Mouse (Mus musculus): ENCODE measurements around the gene Fbxw5.
A peak's percentile ranks its signal among the peaks of the same experiment; 100 is the strongest.

GRCm38 (mm10) chr2:25546811-25547491 lies 46.4 kb downstream of the Fbxw5 start, which contains the start of gene Traf2:
- TF ChIP-seq CTCF (IDR thresholded peaks at IDR 0.05; ENCODE audit: extremely low read depth, insufficient read depth, insufficient read length, insufficient replicate concordance) (no peak), POLR2A (IDR thresholded peaks at IDR 0.05; ENCODE audit: low read depth, low read length) (peak; percentile 25)
